Mouse (Mus musculus) heart, embryonic 12.5 days (tissue): Measurements from ENCODE around the gene Ppp1r16b. TPM values are rescaled to one million over a fixed set of nuclear protein-coding genes. Genes with fewer than 3 reads are reported as not detected.

Source experiments
- ATAC-seq: fragments of 200-750 bp; cut with Nextera tagmentation; 2 replicates; pipeline ENCODE4 v1.8.0; 2017; ENCODE audit warnings: moderate TSS enrichment, moderate library complexity; ENCODE audit not compliant: insufficient number of reproducible peaks, low FRiP score
- H3K27ac ChIP-seq: fragments of 300-500 bp; sonication (generic); 2 replicates; pipeline ENCODE4 v1.5.1; 2016; ENCODE audit warnings: mild to moderate bottlenecking, moderate library complexity; ENCODE audit not compliant: poor library complexity, severe bottlenecking
- H3K27me3 ChIP-seq: fragments of 300-500 bp; sonication (generic); replicated peaks from 2 replicates; pipeline ENCODE4 v1.6.1; 2016; ENCODE audit warnings: mild to moderate bottlenecking, moderate library complexity
- H3K36me3 ChIP-seq: fragments of 300-500 bp; sonication (generic); 2 replicates; pipeline ENCODE4 v1.6.1; 2016; ENCODE audit warnings: mild to moderate bottlenecking, moderate library complexity
- H3K4me1 ChIP-seq: fragments of 300-500 bp; sonication (generic); replicated peaks from 2 replicates; pipeline ENCODE4 v1.6.1; 2016; ENCODE audit warnings: mild to moderate bottlenecking
- H3K4me2 ChIP-seq: fragments of 300-500 bp; sonication (generic); 2 replicates; pipeline ENCODE4 v1.6.1; 2016; ENCODE audit warnings: mild to moderate bottlenecking, moderate library complexity
- H3K4me3 ChIP-seq: fragments of 300-500 bp; sonication (generic); 2 replicates; pipeline ENCODE4 v1.5.1; 2016; ENCODE audit warnings: mild to moderate bottlenecking
- H3K9ac ChIP-seq: fragments of 300-500 bp; sonication (generic); 2 replicates; pipeline ENCODE4 v1.6.1; 2016; ENCODE audit warnings: mild to moderate bottlenecking, moderate library complexity
- H3K9me3 ChIP-seq: fragments of 300-500 bp; sonication (generic); replicated peaks from 2 replicates; pipeline ENCODE4 v1.6.1; 2016; ENCODE audit warnings: mild to moderate bottlenecking, moderate library complexity
- WGBS: fragments of 180-500 bp; shearing (Covaris S2); methylation state at CpG from one replicate; pipeline ENCODE4 v1.1.7; 2016; 5-methylcytosine and 5-hydroxymethylcytosine counted together
- polyA plus RNA-seq: library from polyadenylated mRNA; unstranded; fragments of >200 nt; fragmentation: Nextera tagmentation; extraction: Ambion mirVana; gene quantifications from 2 replicates; pipeline ENCODE4 v1.2.1, GENCODE M21; 2016

Gene Ppp1r16b
- polyA plus RNA-seq, 1 experiment from 2014 or later = 4.0 TPM

DNA sequence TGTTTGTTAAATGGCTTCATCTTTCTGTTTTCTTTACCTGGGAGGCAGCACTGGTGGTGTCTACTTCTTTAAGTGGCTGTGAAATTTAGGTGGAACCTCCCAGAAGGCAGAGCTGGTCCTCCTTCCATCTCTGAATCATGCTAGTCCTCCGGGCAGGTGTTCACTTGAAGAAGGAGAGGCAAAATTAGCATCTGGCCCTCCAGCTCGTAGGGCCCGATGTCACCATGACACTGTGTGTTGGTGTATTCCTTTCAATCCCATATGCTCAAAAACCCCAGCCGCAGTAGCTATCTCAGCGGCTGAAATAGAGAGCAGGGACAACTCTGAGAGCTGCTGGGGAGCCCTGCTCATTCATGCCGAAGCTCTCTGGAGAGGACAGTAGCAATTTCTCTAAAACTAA lies 27.0 kb downstream of the Ppp1r16b start:
- Histone ChIP-seq H3K4me1 (peaks cover 25% of the 10 kb centered on the region), H3K4me3 (no peak overlapping the region), H3K9me3 (no peaks in the 10 kb centered on the region), H3K36me3 (no peaks in the 10 kb centered on the region), H3K27me3 (no peaks in the 10 kb centered on the region), H3K4me2 (no peak overlapping the region), H3K9ac (no peak overlapping the region), H3K27ac (no peak overlapping the region)
- no peak for ATAC-seq
- 80% methylated on average over 6 of the region's 6 CpGs for WGBS

GRCm38 (mm10) chr2:158695811-158696210 lies 30.6 kb downstream of the Ppp1r16b start:
- Histone ChIP-seq H3K27ac (no peak overlapping the region), H3K4me3 (no peak overlapping the region), H3K27me3 (no peaks in the 10 kb centered on the region), H3K4me2 (no peak overlapping the region), H3K9ac (no peak overlapping the region), H3K36me3 (no peaks in the 10 kb centered on the region), H3K4me1 (0 out of 2 replicates have a peak, but pooled peaks cover 4% of the 10 kb centered on the region), H3K9me3 (no peaks in the 10 kb centered on the region)
- ATAC-seq = no peak
- WGBS = 81% methylated on average over 27 of the region's 27 CpGs

- H3K4me3 ChIP-seq = no peak overlapping the region
- H3K27ac ChIP-seq = no peak overlapping the region
- H3K4me2 ChIP-seq = no peak overlapping the region
- 0 out of 2 replicates have a peak, but pooled peaks cover 4% of the 10 kb centered on the region for H3K4me1 ChIP-seq
- no peak overlapping the region for H3K9ac ChIP-seq
- H3K9me3 ChIP-seq = no peaks in the 10 kb centered on the region
- no peak for ATAC-seq
- H3K36me3 ChIP-seq = no peaks in the 10 kb centered on the region
- 75% methylated on average over 6 of the region's 6 CpGs for WGBS
- no peaks in the 10 kb centered on the region for H3K27me3 ChIP-seq
Measured at GRCm38 (mm10) chr2:158696451-158696850, 31.3 kb downstream of the Ppp1r16b start.

GRCm38 (mm10) chr2:158699908-158700307 lies 34.7 kb downstream of the Ppp1r16b start:
- Histone ChIP-seq H3K27ac (no peak overlapping the region), H3K9me3 (no peaks in the 10 kb centered on the region), H3K4me2 (no peak overlapping the region), H3K36me3 (no peaks in the 10 kb centered on the region), H3K9ac (no peak overlapping the region), H3K4me1 (no peaks in the 10 kb centered on the region; the same call in 1 of the 2 replicates), H3K27me3 (no peaks in the 10 kb centered on the region), H3K4me3 (no peak overlapping the region)
- 66% methylated on average over 6 of the region's 6 CpGs for WGBS
- ATAC-seq = no peak

- Histone ChIP-seq H3K4me3 (no peak overlapping the region), H3K4me2 (no peak overlapping the region), H3K27ac (no peak overlapping the region), H3K9me3 (no peaks in the 10 kb centered on the region), H3K36me3 (no peaks in the 10 kb centered on the region), H3K9ac (no peak overlapping the region), H3K27me3 (no peaks in the 10 kb centered on the region), H3K4me1 (no peaks in the 10 kb centered on the region; the same call in 1 of the 2 replicates)
- no peak for ATAC-seq
- WGBS = 79% methylated on average over 17 of the region's 17 CpGs
Measured at GRCm38 (mm10) chr2:158700535-158701256, 35.5 kb downstream of the Ppp1r16b start.

DNA sequence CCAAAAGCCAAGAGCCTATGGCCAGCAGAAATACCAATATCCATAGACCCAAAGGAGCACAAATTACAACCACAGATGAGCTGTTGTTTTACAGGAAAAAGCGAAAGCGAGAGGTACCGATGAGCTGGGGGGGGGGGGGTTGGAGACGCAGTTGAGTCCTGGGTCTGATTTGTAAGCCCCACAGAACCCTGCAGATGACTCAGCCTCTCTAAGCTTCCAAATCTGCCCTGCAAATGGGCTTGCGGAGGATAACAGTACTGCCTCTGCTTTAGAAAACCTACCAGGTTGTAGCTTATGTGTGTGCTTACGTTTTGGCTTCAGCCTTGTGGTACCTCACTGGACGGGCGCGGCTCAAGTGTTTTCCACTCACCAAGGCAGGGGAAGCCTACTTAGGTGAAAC lies 36.3 kb downstream of the Ppp1r16b start:
- Histone ChIP-seq H3K4me3 (no peak overlapping the region), H3K9me3 (no peaks in the 10 kb centered on the region), H3K27me3 (no peaks in the 10 kb centered on the region), H3K4me1 (no peaks in the 10 kb centered on the region; the same call in 1 of the 2 replicates), H3K27ac (no peak overlapping the region), H3K36me3 (no peaks in the 10 kb centered on the region), H3K9ac (no peak overlapping the region), H3K4me2 (no peak overlapping the region)
- 88% methylated on average over 9 of the region's 9 CpGs for WGBS
- no peak for ATAC-seq

- no peak for ATAC-seq
- no peaks in the 10 kb centered on the region for H3K36me3 ChIP-seq
- H3K4me1 ChIP-seq = no peaks in the 10 kb centered on the region; the same call in 1 of the 2 replicates
- WGBS = 50% methylated on average over 5 of the region's 5 CpGs
- H3K9ac ChIP-seq = no peak overlapping the region
- no peak overlapping the region for H3K27ac ChIP-seq
- H3K4me3 ChIP-seq = no peak overlapping the region
- no peaks in the 10 kb centered on the region for H3K9me3 ChIP-seq
- no peak overlapping the region for H3K4me2 ChIP-seq
- no peaks in the 10 kb centered on the region for H3K27me3 ChIP-seq
Measured at GRCm38 (mm10) chr2:158702176-158702575, 37.0 kb downstream of the Ppp1r16b start.

- Histone ChIP-seq H3K36me3 (no peaks in the 10 kb centered on the region), H3K27me3 (no peaks in the 10 kb centered on the region), H3K9ac (no peak overlapping the region), H3K9me3 (no peaks in the 10 kb centered on the region), H3K4me3 (no peak overlapping the region), H3K4me1 (no peaks in the 10 kb centered on the region; the same call in 1 of the 2 replicates), H3K4me2 (no peak overlapping the region), H3K27ac (no peak overlapping the region)
- ATAC-seq = no peak
- whole genome bisulfite sequencing = 68% methylated on average over 3 of the region's 3 CpGs
Measured at GRCm38 (mm10) chr2:158704720-158705119, 39.5 kb downstream of the Ppp1r16b start.

GRCm38 (mm10) chr2:158705529-158705928 lies 40.3 kb downstream of the Ppp1r16b start:
- no peaks in the 10 kb centered on the region; the same call in 1 of the 2 replicates for H3K4me1 ChIP-seq
- no peaks in the 10 kb centered on the region for H3K27me3 ChIP-seq
- H3K36me3 ChIP-seq = no peaks in the 10 kb centered on the region
- no peak overlapping the region for H3K4me2 ChIP-seq
- no peak overlapping the region for H3K27ac ChIP-seq
- 79% methylated on average over 6 of the region's 6 CpGs for WGBS
- H3K9ac ChIP-seq = no peak overlapping the region
- no peak for ATAC-seq
- no peak overlapping the region for H3K4me3 ChIP-seq
- H3K9me3 ChIP-seq = no peaks in the 10 kb centered on the region

- WGBS = 85% methylated on average over 10 of the region's 10 CpGs
- Histone ChIP-seq H3K4me2 (no peak overlapping the region), H3K9ac (no peak overlapping the region), H3K27me3 (no peaks in the 10 kb centered on the region), H3K4me1 (peaks cover 3% of the 10 kb centered on the region; the same call in 1 of the 2 replicates), H3K9me3 (no peaks in the 10 kb centered on the region), H3K36me3 (no peaks in the 10 kb centered on the region), H3K27ac (no peak overlapping the region), H3K4me3 (no peak overlapping the region)
- no peak for ATAC-seq
Measured at GRCm38 (mm10) chr2:158706704-158707408, 41.7 kb downstream of the Ppp1r16b start.

DNA sequence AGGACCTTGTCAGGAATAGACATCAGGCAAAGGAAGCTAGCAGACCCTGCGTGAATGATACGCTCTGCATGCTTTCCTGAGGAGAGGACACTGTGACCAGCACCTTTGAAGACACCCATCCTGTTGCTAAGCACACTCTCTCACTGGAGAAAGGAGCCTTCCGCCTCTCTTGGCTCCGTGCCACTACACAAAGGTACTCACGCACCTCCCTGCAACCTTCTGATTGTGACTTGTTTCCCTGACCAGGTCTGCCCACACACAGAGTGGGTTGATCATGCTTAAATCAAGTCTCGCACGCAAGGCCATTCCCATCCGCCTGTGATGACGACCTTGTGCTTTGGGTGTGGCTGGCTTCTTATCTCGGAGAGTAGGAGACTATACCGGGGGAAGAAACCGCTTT lies 42.9 kb downstream of the Ppp1r16b start:
- WGBS = 78% methylated on average over 12 of the region's 12 CpGs
- H3K36me3 ChIP-seq = no peaks in the 10 kb centered on the region

More for the DNA sequence above, 42.9 kb downstream of the Ppp1r16b start:
- no peak overlapping the region for H3K4me3 ChIP-seq
- peaks cover 16% of the 10 kb centered on the region for H3K4me1 ChIP-seq
- H3K4me2 ChIP-seq = no peak overlapping the region
- H3K27ac ChIP-seq = no peak overlapping the region
- H3K9me3 ChIP-seq = no peaks in the 10 kb centered on the region
- H3K27me3 ChIP-seq = no peaks in the 10 kb centered on the region
- ATAC-seq = no peak
- no peak overlapping the region for H3K9ac ChIP-seq
